ENCODE assay signal across 10 mouse cellular contexts in genomic region chr13:51737949-51738513, GRCm38 (mm10). TPM values are rescaled to one million over a fixed set of nuclear protein-coding genes. Genes with fewer than 3 reads are reported as not detected.
DNase-seq lines count a peak whose midpoint lies in the region; ATAC-seq and TF ChIP-seq lines count a peak whose summit lies in the region.
"Had no signal": no experiment of that assay in that cellular context is flagged by ENCODE, and none has a peak within 500 bp of the region (broad histone marks: within the 10 kb centered on the region; RNA-seq: fewer than 3 reads in every experiment).

No protein-coding gene starts in this region.

- 52% methylated on average over 6 of the region's 6 CpGs for WGBS in midbrain, postnatal 0 days
- WGBS in midbrain, embryonic 14.5 days = 49% methylated on average over 6 of the region's 6 CpGs
- WGBS in liver, embryonic 13.5 days (ENCODE audit: insufficient replicate concordance) = 7% methylated on average over 6 of the region's 6 CpGs

- no peaks in the 10 kb centered on the region for H3K36me3 ChIP-seq in midbrain, postnatal 0 days (ENCODE audit: insufficient read depth, low read length)
- H3K36me3 ChIP-seq in midbrain, embryonic 14.5 days (ENCODE audit: control insufficient read depth, insufficient read depth, low read length) = no peaks in the 10 kb centered on the region
- H3K36me3 ChIP-seq in liver, embryonic 13.5 days = no peaks in the 10 kb centered on the region
- H3K36me3 ChIP-seq: limb, embryonic 10.5 days; midbrain, embryonic 15.5 days had no signal

- no peak for DNase-seq in midbrain, postnatal 0 days (ENCODE audit: low spot score)
- DNase-seq in midbrain, embryonic 14.5 days = no peak
- peak; percentile 31 for DNase-seq in c-Kit-negative CD71-positive TER-119-positive erythroid progenitor cells, embryonic 14.5 days (ENCODE audit: low read depth, low spot score)
- peak; percentile 80 for DNase-seq in liver, embryonic 13.5 days
- peak; percentile 63 for DNase-seq in thymus, postnatal 14 days
- no peak for DNase-seq in layer of hippocampus, adult 9-10 months (ENCODE audit: low spot score)
- no peak for DNase-seq in gastrocnemius, postnatal 10 days

- H3K4me1 ChIP-seq in midbrain, postnatal 0 days (ENCODE audit: insufficient read depth, low read length) = no peaks in the 10 kb centered on the region
- peaks cover 3% of the 10 kb centered on the region; the same call in 1 of the 2 replicates for H3K4me1 ChIP-seq in midbrain, embryonic 14.5 days (ENCODE audit: control insufficient read depth, insufficient read depth, low read length)
- peaks cover 95% of the 10 kb centered on the region for H3K4me1 ChIP-seq in liver, embryonic 13.5 days (replicated peaks)

- 0 out of 2 replicates have a peak overlapping the region, but pooled peaks have one; percentile 20 for H3K9ac ChIP-seq in midbrain, postnatal 0 days (replicated peaks; ENCODE audit: low read length, poor library complexity, severe bottlenecking)
- H3K9ac ChIP-seq in midbrain, embryonic 14.5 days (replicated peaks; ENCODE audit: low read length) = no peak overlapping the region
- peak overlapping the region; percentile 68 for H3K9ac ChIP-seq in liver, embryonic 13.5 days
- H3K9ac ChIP-seq: midbrain, embryonic 15.5 days had no signal

- no peak overlapping the region for H3K4me2 ChIP-seq in midbrain, postnatal 0 days (ENCODE audit: low read depth, low read length, poor library complexity, severe bottlenecking)
- no peak overlapping the region for H3K4me2 ChIP-seq in midbrain, embryonic 14.5 days (ENCODE audit: low read length)
- peak overlapping the region; percentile 70 for H3K4me2 ChIP-seq in liver, embryonic 13.5 days
- H3K4me2 ChIP-seq: midbrain, embryonic 15.5 days had no signal

- no peak for ATAC-seq in midbrain, postnatal 0 days (ENCODE audit: low FRiP score)
- ATAC-seq in midbrain, embryonic 14.5 days (ENCODE audit: low FRiP score, low TSS enrichment) = no peak
- peak; percentile 91 for ATAC-seq in liver, embryonic 13.5 days (ENCODE audit: low read depth)
- ATAC-seq: hindbrain, embryonic 16.5 days; midbrain, embryonic 15.5 days had no signal

- H3K27ac ChIP-seq in midbrain, postnatal 0 days (ENCODE audit: low read depth, low read length) = no peak overlapping the region
- H3K27ac ChIP-seq in midbrain, embryonic 14.5 days (replicated peaks; ENCODE audit: low read depth, low read length) = no peak overlapping the region
- H3K27ac ChIP-seq in liver, embryonic 13.5 days = peak overlapping the region; percentile 97
- H3K27ac ChIP-seq: limb, embryonic 10.5 days; midbrain, embryonic 15.5 days had no signal

- TF ChIP-seq CTCF in midbrain, postnatal 0 days (IDR thresholded peaks at IDR 0.05) = no peak

- no peak overlapping the region for H3K4me3 ChIP-seq in midbrain, postnatal 0 days (ENCODE audit: low read depth, low read length)
- no peak overlapping the region for H3K4me3 ChIP-seq in midbrain, embryonic 14.5 days (replicated peaks; ENCODE audit: low read depth, low read length)
- H3K4me3 ChIP-seq in liver, embryonic 13.5 days (replicated peaks) = peak overlapping the region; percentile 43
- H3K4me3 ChIP-seq: limb, embryonic 10.5 days; midbrain, embryonic 15.5 days had no signal

- H3K27me3 ChIP-seq in midbrain, postnatal 0 days (ENCODE audit: insufficient read depth, low read length) = no peaks in the 10 kb centered on the region
- no peaks in the 10 kb centered on the region for H3K27me3 ChIP-seq in midbrain, embryonic 14.5 days (ENCODE audit: control insufficient read depth, insufficient read depth, low read length)
- no peaks in the 10 kb centered on the region for H3K27me3 ChIP-seq in liver, embryonic 13.5 days
- H3K27me3 ChIP-seq: midbrain, embryonic 15.5 days had no signal

- H3K9me3 ChIP-seq in midbrain, postnatal 0 days (ENCODE audit: low read length) = no peaks in the 10 kb centered on the region
- no peaks in the 10 kb centered on the region for H3K9me3 ChIP-seq in midbrain, embryonic 14.5 days (ENCODE audit: control insufficient read depth, low read length)
- no peaks in the 10 kb centered on the region for H3K9me3 ChIP-seq in liver, embryonic 13.5 days (replicated peaks)
- H3K9me3 ChIP-seq: limb, embryonic 10.5 days; midbrain, embryonic 15.5 days had no signal

RNA-seq across cellular contexts. Expression of gene Sema4d, which starts 55.5 kb away (rescaled TPM):
- 19.3 and 19.8 TPM in 2 replicates for total RNA-seq in midbrain, postnatal 0 days (2014; rRNA removed)
- polyA plus RNA-seq in midbrain, postnatal 0 days (2015; fragmentation: Nextera tagmentation; extraction: Ambion mirVana) = 13.6 and 13.7 TPM in 2 replicates
- 11.5 and 13.3 TPM in 2 replicates for polyA plus RNA-seq in midbrain, embryonic 14.5 days (2014; fragmentation: Nextera tagmentation; extraction: Ambion mirVana)
- 6.0 and 7.6 TPM in 2 replicates for polyA plus RNA-seq in liver, embryonic 13.5 days (2015; fragmentation: Nextera tagmentation; extraction: Ambion mirVana)
- 100 to 1,000 TPM; 125 to 130 TPM for total RNA-seq in gastrocnemius, postnatal 10 days (2021)

Comparison
In these comparisons a context has a peak if more than half of its experiments do, and no peak if none do; other contexts are left out.
1. DNase-seq: peak in c-Kit-negative CD71-positive TER-119-positive erythroid progenitor cells, embryonic 14.5 days (single experiment), liver, embryonic 13.5 days (single experiment) and thymus, postnatal 14 days (single experiment); none in midbrain, postnatal 0 days (single experiment), midbrain, embryonic 14.5 days (single experiment), layer of hippocampus, adult 9-10 months (single experiment) and gastrocnemius, postnatal 10 days (single experiment).